Mouse (Mus musculus) frontal cortex, adult 2 months (tissue): ENCODE measurements at regions not wholly inside any gene's neighbourhood (a gene's known extent, or its start where the extent isn't known, plus 50 kb on each side); places are given as distances from the start of the nearest gene placed in this dataset.

Experiments
- DNase-seq, 2 experiments: peaks; one replicate each; pipeline ENCODE4 v3.0.0; 2022; ENCODE audit warnings: low spot score in 1 of 2; ENCODE audit errors: extremely low spot score in 1 of 2

GRCm38 (mm10) chr2:159096667-159097066 lies 302.1 kb downstream of the Dhx35 start:
- no peak for DNase-seq

- DNase-seq: no peak
These were observed 339.4 kb downstream of the Dhx35 start for GRCm38 (mm10) chr2:159134042-159134441.

- no peak for DNase-seq
These were observed 344.0 kb downstream of the Dhx35 start for GRCm38 (mm10) chr2:159138603-159139002.

- DNase-seq: no peak
These were observed 351.4 kb downstream of the Dhx35 start for GRCm38 (mm10) chr2:159145980-159146379.

- peak in 1 of 2 experiments; percentile 69 for DNase-seq
These were observed 369.4 kb downstream of the Dhx35 start for GRCm38 (mm10) chr2:159163985-159164384.

GRCm38 (mm10) chr2:159168553-159169064 lies 374.0 kb downstream of the Dhx35 start:
- no peak for DNase-seq

- no peak for DNase-seq
These were observed 401.5 kb downstream of the Dhx35 start for GRCm38 (mm10) chr2:159196156-159196555.

- no peak for DNase-seq
These were observed 437.7 kb downstream of the Dhx35 start for GRCm38 (mm10) chr2:159232266-159232665.

- no peak for DNase-seq
These were observed 440.4 kb downstream of the Dhx35 start for GRCm38 (mm10) chr2:159235000-159235399.

GRCm38 (mm10) chr2:159250065-159250464 lies 455.5 kb downstream of the Dhx35 start:
- DNase-seq: peak; percentile 1 to 10

GRCm38 (mm10) chr2:159250993-159251665 lies 456.5 kb downstream of the Dhx35 start:
- DNase-seq: no peak

- no peak for DNase-seq
These were observed 475.8 kb downstream of the Dhx35 start for GRCm38 (mm10) chr2:159270221-159271080.

GRCm38 (mm10) chr2:159278896-159279295 lies 484.3 kb downstream of the Dhx35 start:
- DNase-seq: no peak

- no peak for DNase-seq
These were observed 487.1 kb downstream of the Dhx35 start for GRCm38 (mm10) chr2:159281558-159282320.

GRCm38 (mm10) chr2:159284100-159284499 lies 489.5 kb downstream of the Dhx35 start:
- DNase-seq: peak in 1 of 2 experiments; percentile 1

GRCm38 (mm10) chr2:159284525-159285189 lies 490.1 kb downstream of the Dhx35 start:
- no peak for DNase-seq

- no peak for DNase-seq
These were observed 493.5 kb downstream of the Dhx35 start for GRCm38 (mm10) chr2:159287996-159288563.

- DNase-seq: no peak
These were observed 495.5 kb downstream of the Dhx35 start for GRCm38 (mm10) chr2:159290081-159290480.

GRCm38 (mm10) chr2:159307001-159307400 lies 512.4 kb downstream of the Dhx35 start:
- DNase-seq: no peak

- no peak for DNase-seq
These were observed 540.1 kb downstream of the Dhx35 start for GRCm38 (mm10) chr2:159334711-159335110.
